Mouse (Mus musculus): ENCODE measurements around the gene Sdf2.

Sdf2 gene

GRCm38 (mm10) chr11:78245627-78246317 is at the start of gene Sdf2, which contains the start of gene Supt6:
Gene Sdf2 (plus strand): TSS chr11:78245746.
Gene Supt6 (minus strand): TSS chr11:78245987.
- in situ Hi-C loops (cut with MboI, MseI): no loop called here

GRCm38 (mm10) chr11:78202372-78202771 is 43.2 kb upstream of the Sdf2 start:
- in situ Hi-C loops (cut with MboI, MseI): no loop called here

- in situ Hi-C loops (cut with MboI, MseI): no loop called here
These were observed 41.3 kb upstream of the Sdf2 start for GRCm38 (mm10) chr11:78204287-78204686.

GRCm38 (mm10) chr11:78205361-78206206 is 40.0 kb upstream of the Sdf2 start:
- in situ Hi-C loops (cut with MboI, MseI): no loop called here

- in situ Hi-C loops (cut with MboI, MseI): no loop called here
These were observed 38.4 kb upstream of the Sdf2 start for GRCm38 (mm10) chr11:78207190-78207589.

- in situ Hi-C loops (cut with MboI, MseI): no loop called here
These were observed 35.7 kb upstream of the Sdf2 start for GRCm38 (mm10) chr11:78209886-78210285.

GRCm38 (mm10) chr11:78210615-78211014 is 34.9 kb upstream of the Sdf2 start:
- in situ Hi-C loops (cut with MboI, MseI): no loop called here

- in situ Hi-C loops (cut with MboI, MseI): no loop called here
These were observed 34.0 kb upstream of the Sdf2 start for GRCm38 (mm10) chr11:78211513-78211912.

- in situ Hi-C loops (cut with MboI, MseI): no loop called here
These were observed 32.3 kb upstream of the Sdf2 start for GRCm38 (mm10) chr11:78213086-78213817.

GRCm38 (mm10) chr11:78215709-78216317 is 29.7 kb upstream of the Sdf2 start:
- in situ Hi-C loops (cut with MboI, MseI): no loop called here

GRCm38 (mm10) chr11:78223586-78223985 is 22.0 kb upstream of the Sdf2 start:
- in situ Hi-C loops (cut with MboI, MseI): loop anchor here (5.0 kb wide), 1 partner anchor 49 kb away; no protein-coding TSS in a partner anchor

GRCm38 (mm10) chr11:78231518-78231917 is 14.0 kb upstream of the Sdf2 start:
- in situ Hi-C loops (cut with MboI, MseI): no loop called here

- in situ Hi-C loops (cut with MboI, MseI): no loop called here
These were observed 5.2 kb upstream of the Sdf2 start for GRCm38 (mm10) chr11:78240193-78240857.

GRCm38 (mm10) chr11:78245261-78245626 is 302 bp upstream of the Sdf2 start:
- in situ Hi-C loops (cut with MboI, MseI): no loop called here

GRCm38 (mm10) chr11:78246318-78247011 is 919 bp downstream of the Sdf2 start:
- in situ Hi-C loops (cut with MboI, MseI): no loop called here

GRCm38 (mm10) chr11:78247012-78247348 is 1.4 kb downstream of the Sdf2 start:
- in situ Hi-C loops (cut with MboI, MseI): no loop called here

- in situ Hi-C loops (cut with MboI, MseI): no loop called here
These were observed 2.2 kb downstream of the Sdf2 start for GRCm38 (mm10) chr11:78247727-78248140.

- in situ Hi-C loops (cut with MboI, MseI): no loop called here
These were observed 11.1 kb downstream of the Sdf2 start for GRCm38 (mm10) chr11:78256618-78257017.

- in situ Hi-C loops (cut with MboI, MseI): no loop called here
These were observed 15.1 kb downstream of the Sdf2 start for GRCm38 (mm10) chr11:78260489-78261258.

All from T-helper 1 cell (primary cell).